Mouse (Mus musculus) liver, postnatal 0 days (tissue): ENCODE results near the gene Ints3. TPM values are rescaled to one million over a fixed set of nuclear protein-coding genes. Genes with fewer than 3 reads are reported as not detected.
"Not testable (repeated sequence)": the region's sequence is repeated elsewhere in the genome, so short reads cannot be mapped to it uniquely, and the experiment has no call there.

Experiments
- ATAC-seq: fragments of 200-750 bp; cut with Nextera tagmentation; 2 replicates; pipeline ENCODE4 v1.8.0; 2017; ENCODE audit warnings: mild to moderate bottlenecking, moderate library complexity
- DNase-seq: peaks from one replicate; pipeline ENCODE4 v3.0.0-alpha.2; 2016
- H3K27ac ChIP-seq: fragments of 300-500 bp; sonication (generic); 2 replicates; pipeline ENCODE4 v1.5.1; 2014; ENCODE audit warnings: antibody characterized with exemption, moderate library complexity, mild to moderate bottlenecking, low read depth
- H3K27me3 ChIP-seq: fragments of 300-500 bp; sonication (generic); 2 replicates; pipeline ENCODE4 v1.6.1; 2014; ENCODE audit warnings: low read length, control low read depth, mixed read lengths; ENCODE audit not compliant: insufficient read depth
- H3K36me3 ChIP-seq: fragments of 300-500 bp; sonication (generic); replicated peaks from 2 replicates; pipeline ENCODE4 v1.6.1; 2014; ENCODE audit warnings: mild to moderate bottlenecking, control low read depth, low read length, moderate library complexity, mixed read lengths; ENCODE audit not compliant: insufficient read depth
- H3K4me1 ChIP-seq: fragments of 300-500 bp; sonication (generic); 2 replicates; pipeline ENCODE4 v1.6.1; 2014; ENCODE audit warnings: antibody characterized with exemption, mild to moderate bottlenecking, control low read depth; ENCODE audit not compliant: insufficient read depth
- H3K4me2 ChIP-seq: fragments of 300-500 bp; sonication (generic); 2 replicates; pipeline ENCODE4 v1.6.1; 2014; ENCODE audit warnings: low read depth, mild to moderate bottlenecking, low read length, moderate library complexity, mixed read lengths
- H3K4me3 ChIP-seq: fragments of 300-500 bp; sonication (generic); 2 replicates; pipeline ENCODE4 v1.5.1; 2014; ENCODE audit warnings: low read depth, low read length
- H3K9ac ChIP-seq: fragments of 300-500 bp; sonication (generic); replicated peaks from 2 replicates; pipeline ENCODE4 v1.6.1; 2014; ENCODE audit warnings: mild to moderate bottlenecking, moderate library complexity
- H3K9me3 ChIP-seq: fragments of 300-500 bp; sonication (generic); 2 replicates; pipeline ENCODE4 v1.6.1; 2016; ENCODE audit warnings: mild to moderate bottlenecking, control low read depth, low read length, mixed read lengths
- CTCF ChIP-seq: sonication (generic); IDR thresholded peaks from 2 replicates; pipeline ENCODE4 v1.5.1; 2016; ENCODE audit warnings: antibody characterized with exemption, low read depth
- EP300 ChIP-seq: IDR thresholded peaks from 2 replicates; pipeline ENCODE4 v1.6.1; 2016; ENCODE audit warnings: antibody characterized with exemption, low read depth, mild to moderate bottlenecking
- WGBS: fragments of 180-500 bp; shearing (Covaris S2); extraction: QIAGEN DNeasy Blood & Tissue Kit; methylation state at CpG from one replicate; pipeline ENCODE4 v1.1.7; 2014; ENCODE audit not compliant: insufficient replicate concordance; 5-methylcytosine and 5-hydroxymethylcytosine counted together
- polyA plus RNA-seq: library from polyadenylated mRNA; unstranded; fragments of >200 nt; fragmentation: Nextera tagmentation; extraction: Ambion mirVana; gene quantifications from 2 replicates; pipeline ENCODE4 v1.2.1, GENCODE M21; 2015

The Ints3 gene
- polyA plus RNA-seq, 1 experiment from 2014 or later = 4.6 TPM

- DNase-seq = no peak
- no peak overlapping the region for H3K27ac ChIP-seq
- no peak for ATAC-seq
- H3K9ac ChIP-seq = no peak overlapping the region
- TF ChIP-seq EP300 = no peak
- no peak for TF ChIP-seq CTCF
- no peak overlapping the region for H3K4me2 ChIP-seq
- no peak overlapping the region for H3K4me3 ChIP-seq
- no peaks in the 10 kb centered on the region; the same call in none of the 2 replicates for H3K4me1 ChIP-seq
- H3K9me3 ChIP-seq = no peaks in the 10 kb centered on the region
- H3K36me3 ChIP-seq = peaks cover 21% of the 10 kb centered on the region
- H3K27me3 ChIP-seq = no peaks in the 10 kb centered on the region
- 72% methylated on average over 2 of the region's 2 CpGs for WGBS
Measured at GRCm38 (mm10) chr3:90362346-90362745, 71.1 kb downstream of the Ints3 start.

GRCm38 (mm10) chr3:90361476-90361875 is 71.9 kb downstream of the Ints3 start:
- DNase-seq (no peak), ATAC-seq (no peak)
- Histone ChIP-seq H3K27ac (no peak overlapping the region), H3K36me3 (peaks cover 30% of the 10 kb centered on the region), H3K27me3 (no peaks in the 10 kb centered on the region), H3K4me1 (no peaks in the 10 kb centered on the region; the same call in 1 of the 2 replicates), H3K4me2 (no peak overlapping the region), H3K9ac (no peak overlapping the region), H3K9me3 (no peaks in the 10 kb centered on the region), H3K4me3 (no peak overlapping the region)
- 65% methylated on average over 4 of the region's 4 CpGs for WGBS
- TF ChIP-seq EP300 = no peak
- TF ChIP-seq CTCF = no peak

GRCm38 (mm10) chr3:90359230-90359629 is 74.2 kb downstream of the Ints3 start:
- Histone ChIP-seq H3K36me3 (peaks cover 50% of the 10 kb centered on the region), H3K4me2 (no peak overlapping the region), H3K9ac (no peak overlapping the region), H3K4me3 (no peak overlapping the region), H3K27me3 (no peaks in the 10 kb centered on the region), H3K9me3 (no peaks in the 10 kb centered on the region), H3K4me1 (no peaks in the 10 kb centered on the region; the same call in 1 of the 2 replicates), H3K27ac (no peak overlapping the region)
- DNase-seq (no peak), ATAC-seq (no peak)
- TF ChIP-seq EP300 = no peak
- no peak for TF ChIP-seq CTCF
- 54% methylated on average over 1 of the region's 1 CpGs for WGBS

GRCm38 (mm10) chr3:90357959-90358358 is 75.5 kb downstream of the Ints3 start:
- Histone ChIP-seq H3K4me3 (no peak overlapping the region), H3K4me1 (no peaks in the 10 kb centered on the region), H3K27ac (no peak overlapping the region), H3K27me3 (no peaks in the 10 kb centered on the region), H3K36me3 (peaks cover 62% of the 10 kb centered on the region), H3K9ac (no peak overlapping the region), H3K9me3 (no peaks in the 10 kb centered on the region), H3K4me2 (no peak overlapping the region)
- DNase-seq (no peak), ATAC-seq (no peak)
- TF ChIP-seq CTCF (no peak), EP300 (no peak)
- WGBS = 86% methylated on average over 7 of the region's 7 CpGs

GRCm38 (mm10) chr3:90347847-90348246 is 85.6 kb downstream of the Ints3 start:
- H3K4me3 ChIP-seq = no peak overlapping the region
- TF ChIP-seq CTCF = peak; percentile 33
- TF ChIP-seq EP300 = no peak
- ATAC-seq (no peak), DNase-seq (no peak)
- no peak overlapping the region for H3K9ac ChIP-seq
- H3K27ac ChIP-seq = no peak overlapping the region
- H3K4me1 ChIP-seq = no peaks in the 10 kb centered on the region
- H3K36me3 ChIP-seq = peaks cover 47% of the 10 kb centered on the region
- WGBS = 96% methylated on average over 4 of the region's 4 CpGs
- no peaks in the 10 kb centered on the region for H3K9me3 ChIP-seq
- no peak overlapping the region for H3K4me2 ChIP-seq
- H3K27me3 ChIP-seq = no peaks in the 10 kb centered on the region

- TF ChIP-seq CTCF = peak; percentile 24; the same call in 1 of the 2 replicates
- ATAC-seq, H3K9ac ChIP-seq, H3K27ac ChIP-seq, H3K27me3 ChIP-seq, H3K4me2 ChIP-seq, DNase-seq, H3K4me3 ChIP-seq, H3K9me3 ChIP-seq, H3K4me1 ChIP-seq: not testable (repeated sequence)
- peaks cover 23% of the 10 kb centered on the region for H3K36me3 ChIP-seq
- 66% methylated on average over 2 of the region's 2 CpGs for WGBS
Measured at GRCm38 (mm10) chr3:90342853-90343252, 90.6 kb downstream of the Ints3 start.

Other genes with a start within 250 kb of the Ints3 start
- gene Rps27, start 220.0 kb downstream of the Ints3 start, polyA plus RNA-seq = 821 and 885 TPM in 2 replicates
- gene Rab13, start 219.9 kb downstream of the Ints3 start, polyA plus RNA-seq = 4.9 and 6.1 TPM in 2 replicates
- 68.7 and 74.3 TPM in 2 replicates for gene Jtb, start 202.0 kb downstream of the Ints3 start, polyA plus RNA-seq
- gene Creb3l4, start 190.1 kb downstream of the Ints3 start, polyA plus RNA-seq = 0.15 and 0.41 TPM in 2 replicates
- gene Slc39a1, start 185.4 kb downstream of the Ints3 start, polyA plus RNA-seq = 41.7 and 54.0 TPM in 2 replicates
- gene Crtc2, start 179.5 kb downstream of the Ints3 start, polyA plus RNA-seq = 6.6 and 7.9 TPM in 2 replicates
- gene Dennd4b, start 168.4 kb downstream of the Ints3 start, polyA plus RNA-seq = 2.0 TPM in 2 replicates
- 2.3 and 3.1 TPM in 2 replicates for gene Gatad2b, start 140.4 kb downstream of the Ints3 start, polyA plus RNA-seq
- 0.58 and 0.69 TPM in 2 replicates for gene Slc27a3, start 43.7 kb downstream of the Ints3 start, polyA plus RNA-seq
- gene Npr1, start 32.2 kb upstream of the Ints3 start, polyA plus RNA-seq = 5.9 and 6.2 TPM in 2 replicates
- 23.1 and 27.6 TPM in 2 replicates for gene Ilf2, start 42.5 kb upstream of the Ints3 start, polyA plus RNA-seq
- gene Snapin, start 57.4 kb upstream of the Ints3 start, polyA plus RNA-seq = 23.6 and 24.2 TPM in 2 replicates
- gene Chtop, start 75.9 kb upstream of the Ints3 start, polyA plus RNA-seq = 39.9 and 42.9 TPM in 2 replicates
- 116 and 118 TPM in 2 replicates for gene S100a1, start 80.8 kb upstream of the Ints3 start, polyA plus RNA-seq
- 35.5 and 36.1 TPM in 2 replicates for gene S100a13, start 80.8 kb upstream of the Ints3 start, polyA plus RNA-seq
- 0.09 TPM in 1 of 2 replicates, not detected in the other for gene S100a14, start 93.2 kb upstream of the Ints3 start, polyA plus RNA-seq
- 41.3 and 43.5 TPM in 2 replicates for gene S100a16, start 103.6 kb upstream of the Ints3 start, polyA plus RNA-seq
- gene S100a3, start 127.0 kb upstream of the Ints3 start, polyA plus RNA-seq = not detected in 2 replicates
- not detected in 2 replicates for gene S100a2, start 156.6 kb upstream of the Ints3 start, polyA plus RNA-seq
- not detected in 2 replicates for gene Gm42674, start 168.3 kb upstream of the Ints3 start, polyA plus RNA-seq
- gene S100a4, start 170.1 kb upstream of the Ints3 start, polyA plus RNA-seq = 4.0 and 4.6 TPM in 2 replicates
- gene S100a5, start 174.9 kb upstream of the Ints3 start, polyA plus RNA-seq = not detected in 2 replicates
- 49.1 and 55.6 TPM in 2 replicates for gene S100a6, start 179.3 kb upstream of the Ints3 start, polyA plus RNA-seq
- gene S100a7a, start 220.4 kb upstream of the Ints3 start, polyA plus RNA-seq = not detected in 2 replicates
- 3,883 and 4,059 TPM in 2 replicates for gene S100a8, start 235.4 kb upstream of the Ints3 start, polyA plus RNA-seq